Mouse (Mus musculus) intestine, postnatal 0 days (tissue): ENCODE results near the gene Mob3b. TPM values are rescaled to one million over a fixed set of nuclear protein-coding genes. Genes with fewer than 3 reads are reported as not detected.
"Not testable (repeated sequence)": the region's sequence is repeated elsewhere in the genome, so short reads cannot be mapped to it uniquely, and the experiment has no call there.

Experiments
- ATAC-seq: fragments of 200-750 bp; cut with Nextera tagmentation; 2 replicates; pipeline ENCODE4 v1.8.0; 2017; ENCODE audit warnings: mild to moderate bottlenecking, moderate TSS enrichment, moderate library complexity
- H3K27ac ChIP-seq: fragments of 300-500 bp; sonication (generic); 2 replicates; pipeline ENCODE4 v1.5.1; 2014; ENCODE audit warnings: mild to moderate bottlenecking, low read depth, low read length, moderate library complexity
- H3K27me3 ChIP-seq: fragments of 300-500 bp; sonication (generic); replicated peaks from 2 replicates; pipeline ENCODE4 v1.6.1; 2014; ENCODE audit warnings: low read length, mixed read lengths; ENCODE audit not compliant: control insufficient read depth, insufficient read depth
- H3K36me3 ChIP-seq: fragments of 300-500 bp; sonication (generic); 2 replicates; pipeline ENCODE4 v1.6.1; 2014; ENCODE audit warnings: mild to moderate bottlenecking, moderate library complexity; ENCODE audit not compliant: control insufficient read depth, insufficient read depth
- H3K4me1 ChIP-seq: fragments of 300-500 bp; sonication (generic); replicated peaks from 2 replicates; pipeline ENCODE4 v1.6.1; 2014; ENCODE audit warnings: antibody characterized with exemption, low read length, mixed read lengths; ENCODE audit not compliant: control insufficient read depth, insufficient read depth
- H3K4me2 ChIP-seq: fragments of 300-500 bp; sonication (generic); replicated peaks from 2 replicates; pipeline ENCODE4 v1.6.1; 2014; ENCODE audit warnings: low read depth, mild to moderate bottlenecking, moderate library complexity
- H3K4me3 ChIP-seq: fragments of 300-500 bp; sonication (generic); 2 replicates; pipeline ENCODE4 v1.5.1; 2014; ENCODE audit warnings: low read depth, low read length
- H3K9ac ChIP-seq: fragments of 300-500 bp; sonication (generic); 2 replicates; pipeline ENCODE4 v1.6.1; 2014; ENCODE audit warnings: mild to moderate bottlenecking, low read depth, low read length
- H3K9me3 ChIP-seq: fragments of 300-500 bp; sonication (generic); 2 replicates; pipeline ENCODE4 v1.6.1; 2016; ENCODE audit warnings: mixed run types; ENCODE audit not compliant: control insufficient read depth
- CTCF ChIP-seq: sonication (generic); IDR thresholded peaks from 2 replicates; pipeline ENCODE4 v1.5.1; 2016; ENCODE audit warnings: low read depth, mild to moderate bottlenecking, control low read depth, antibody characterized with exemption, moderate library complexity
- WGBS: fragments of 180-500 bp; shearing (Covaris S2); extraction: QIAGEN DNeasy Blood & Tissue Kit; methylation state at CpG from one replicate; pipeline ENCODE4 v1.1.7; 2014; 5-methylcytosine and 5-hydroxymethylcytosine counted together
- polyA plus RNA-seq: library from polyadenylated mRNA; unstranded; fragments of >200 nt; fragmentation: Nextera tagmentation; extraction: Ambion mirVana; gene quantifications from 2 replicates; pipeline ENCODE4 v1.2.1, GENCODE M21; 2015

The Mob3b gene
- polyA plus RNA-seq, 1 experiment from 2014 or later, result 21.0 TPM

GRCm38 (mm10) chr4:34917400-34917799 lies 239.9 kb downstream of the Mob3b start:
- H3K4me2 ChIP-seq, result no peak overlapping the region
- H3K36me3 ChIP-seq, result no peaks in the 10 kb centered on the region
- ATAC-seq, result peak; percentile 49
- no peak for TF ChIP-seq CTCF
- 46% methylated on average over 7 of the region's 7 CpGs for WGBS
- no peaks in the 10 kb centered on the region for H3K9me3 ChIP-seq
- no peak overlapping the region for H3K27ac ChIP-seq
- no peaks in the 10 kb centered on the region for H3K4me1 ChIP-seq
- H3K27me3 ChIP-seq, result no peaks in the 10 kb centered on the region
- H3K4me3 ChIP-seq, result no peak overlapping the region
- no peak overlapping the region for H3K9ac ChIP-seq

- Histone ChIP-seq H3K4me3 (no peak overlapping the region), H3K27me3 (no peaks in the 10 kb centered on the region), H3K4me1 (no peaks in the 10 kb centered on the region), H3K27ac (no peak overlapping the region), H3K4me2 (no peak overlapping the region), H3K36me3 (no peaks in the 10 kb centered on the region), H3K9me3 (no peaks in the 10 kb centered on the region), H3K9ac (no peak overlapping the region)
- 84% methylated on average over 3 of the region's 3 CpGs for WGBS
- no peak for ATAC-seq
- no peak for TF ChIP-seq CTCF
These were observed 245.1 kb downstream of the Mob3b start for GRCm38 (mm10) chr4:34912171-34912570.

DNA sequence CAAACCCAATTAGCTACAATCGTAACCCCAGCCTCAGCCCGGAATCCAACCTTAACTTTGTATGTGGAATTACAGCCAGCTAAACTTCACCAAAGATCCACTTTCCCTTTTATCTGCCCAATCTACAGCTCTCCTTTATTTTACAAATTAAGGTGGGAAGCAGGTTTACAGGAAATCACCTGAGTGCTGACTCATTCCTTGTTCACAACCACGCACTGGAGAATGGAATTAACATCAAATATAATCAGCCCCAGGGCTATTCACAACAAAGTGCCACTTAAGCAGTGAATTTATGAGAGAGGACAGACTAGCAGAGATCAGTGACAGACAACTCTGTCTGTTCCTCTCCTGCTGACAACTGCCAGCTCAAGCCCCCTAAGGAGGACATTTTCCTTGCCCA lies 245.9 kb downstream of the Mob3b start:
- no peak overlapping the region for H3K9ac ChIP-seq
- H3K4me2 ChIP-seq, result no peak overlapping the region
- ATAC-seq, result no peak
- 66% methylated on average over 3 of the region's 3 CpGs for WGBS
- H3K27ac ChIP-seq, result no peak overlapping the region
- H3K4me3 ChIP-seq, result no peak overlapping the region
- H3K4me1 ChIP-seq, result no peaks in the 10 kb centered on the region
- H3K9me3 ChIP-seq, result no peaks in the 10 kb centered on the region
- TF ChIP-seq CTCF, result no peak
- no peaks in the 10 kb centered on the region for H3K27me3 ChIP-seq
- no peaks in the 10 kb centered on the region for H3K36me3 ChIP-seq

DNA sequence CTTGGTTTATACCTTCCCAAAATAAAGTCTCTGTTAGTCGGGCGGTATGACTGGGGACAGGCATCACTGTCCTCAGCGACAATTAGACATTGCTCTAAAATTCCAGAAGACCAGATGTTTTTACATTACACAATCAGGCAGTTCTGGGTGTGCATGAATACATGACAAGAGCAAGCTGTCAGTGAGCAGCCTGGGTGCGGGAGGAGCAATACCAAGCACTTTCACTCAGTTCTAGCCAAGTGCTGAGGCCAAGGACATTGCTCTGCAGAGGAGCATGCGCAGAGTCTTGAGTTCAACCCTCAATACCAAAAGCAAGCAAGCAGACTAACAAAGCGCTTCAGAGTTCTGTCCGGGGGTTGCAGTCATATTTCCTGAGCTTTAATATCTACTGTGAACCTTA lies 249.2 kb downstream of the Mob3b start:
- H3K27ac ChIP-seq, result no peak overlapping the region
- no peaks in the 10 kb centered on the region for H3K4me1 ChIP-seq
- no peaks in the 10 kb centered on the region for H3K9me3 ChIP-seq
- 67% methylated on average over 7 of the region's 7 CpGs for WGBS
- H3K4me3 ChIP-seq, result no peak overlapping the region
- no peak overlapping the region for H3K4me2 ChIP-seq
- no peak for TF ChIP-seq CTCF
- no peak overlapping the region for H3K9ac ChIP-seq
- no peaks in the 10 kb centered on the region for H3K36me3 ChIP-seq
- no peaks in the 10 kb centered on the region for H3K27me3 ChIP-seq
- no peak for ATAC-seq

DNA sequence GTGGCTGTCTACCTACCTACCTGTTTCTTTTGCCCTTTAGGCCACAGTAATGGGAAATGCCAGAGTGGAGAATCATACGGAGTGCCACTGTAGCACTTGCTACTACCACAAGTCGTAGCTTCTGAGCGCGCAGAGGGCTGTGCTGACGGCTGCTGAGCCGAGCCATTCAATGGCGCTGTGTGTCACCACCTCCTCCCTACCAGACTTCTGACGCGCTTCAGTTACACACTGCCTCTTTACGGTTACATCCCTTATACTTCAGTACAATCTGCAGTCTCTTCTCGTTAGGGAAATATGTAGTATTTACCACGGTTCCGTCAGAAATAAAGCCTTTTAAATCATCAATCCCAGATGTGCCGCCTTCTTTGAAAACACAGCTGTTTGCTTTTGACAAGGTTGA lies 250.3 kb downstream of the Mob3b start:
- Histone ChIP-seq H3K4me3 (no peak overlapping the region), H3K27ac (no peak overlapping the region), H3K4me2 (no peak overlapping the region), H3K4me1 (no peaks in the 10 kb centered on the region), H3K27me3 (no peaks in the 10 kb centered on the region), H3K9ac (no peak overlapping the region), H3K9me3 (no peaks in the 10 kb centered on the region), H3K36me3 (no peaks in the 10 kb centered on the region)
- no peak for ATAC-seq
- TF ChIP-seq CTCF, result no peak
- whole genome bisulfite sequencing, result 62% methylated on average over 14 of the region's 14 CpGs

DNA sequence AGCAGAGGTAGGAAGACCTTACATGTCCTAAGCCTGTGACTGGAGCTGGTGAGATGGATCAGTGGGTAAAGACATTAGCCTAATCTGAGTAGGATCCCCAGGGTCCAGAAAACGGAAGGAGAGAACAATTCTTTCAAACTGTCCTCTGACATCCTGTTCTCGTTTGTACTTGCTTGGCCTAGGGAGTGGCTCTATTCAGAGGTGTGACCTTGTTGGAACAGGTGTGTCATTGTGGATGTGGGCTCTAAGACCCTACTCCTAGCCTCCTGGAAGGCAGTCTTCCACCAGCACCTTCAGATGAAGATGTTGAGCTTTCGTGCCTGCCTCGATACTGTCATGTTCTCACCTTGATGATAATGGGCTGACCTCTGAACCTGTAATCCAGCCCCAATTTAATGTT lies 251.1 kb downstream of the Mob3b start:
- no peak for ATAC-seq
- TF ChIP-seq CTCF, result no peak
- 83% methylated on average over 4 of the region's 4 CpGs for WGBS

DNA sequence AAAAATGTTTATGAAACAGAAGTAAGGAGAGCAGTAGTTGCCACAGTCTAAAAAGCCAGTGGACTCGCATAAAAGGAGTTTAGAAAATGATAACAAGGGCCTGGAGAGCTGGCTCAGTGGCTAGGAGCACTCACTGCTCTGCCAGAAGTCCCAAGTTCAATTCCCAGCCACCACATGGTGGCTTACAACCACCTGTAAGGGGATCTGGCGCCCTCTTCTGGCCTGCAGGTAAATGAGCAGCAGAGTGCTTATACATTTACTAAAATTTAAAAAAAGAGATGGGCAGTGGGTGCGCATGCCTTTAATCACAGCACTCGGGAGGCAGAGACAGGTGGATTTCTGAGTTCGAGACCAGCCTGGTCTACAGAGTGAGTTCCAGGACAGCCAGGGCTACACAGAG lies 251.9 kb downstream of the Mob3b start:
- peak; percentile 66 for TF ChIP-seq CTCF
- no peak for ATAC-seq
- Histone ChIP-seq H3K9me3 (no peaks in the 10 kb centered on the region), H3K27ac (no peak overlapping the region), H3K4me1 (no peaks in the 10 kb centered on the region), H3K4me3 (no peak overlapping the region), H3K36me3 (no peaks in the 10 kb centered on the region), H3K9ac (no peak overlapping the region), H3K27me3 (no peaks in the 10 kb centered on the region), H3K4me2 (no peak overlapping the region)
- WGBS, result 75% methylated on average over 5 of the region's 5 CpGs

More for the DNA sequence above, 251.1 kb downstream of the Mob3b start:
- Histone ChIP-seq H3K4me1 (no peaks in the 10 kb centered on the region), H3K9ac (no peak overlapping the region), H3K4me2 (no peak overlapping the region), H3K9me3 (no peaks in the 10 kb centered on the region), H3K36me3 (no peaks in the 10 kb centered on the region), H3K27ac (no peak overlapping the region), H3K4me3 (no peak overlapping the region), H3K27me3 (no peaks in the 10 kb centered on the region)

DNA sequence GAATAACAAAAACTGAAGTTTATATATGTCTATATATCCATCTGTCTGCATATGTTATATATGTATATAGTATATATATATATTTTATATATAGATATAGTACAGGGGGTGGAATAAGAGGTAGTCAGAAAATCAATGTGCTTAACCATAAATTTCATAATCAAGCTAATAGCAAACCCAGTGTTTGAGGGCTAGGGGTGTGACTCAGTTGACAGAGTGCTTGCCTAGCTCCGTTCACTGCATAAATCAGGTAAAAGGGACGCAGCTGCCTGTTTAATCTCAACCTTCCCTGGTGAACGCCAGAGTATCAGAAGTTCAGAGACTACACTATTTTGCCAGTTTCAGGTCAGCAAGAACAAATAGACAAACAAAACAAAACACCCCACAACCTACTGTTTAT lies 255.7 kb downstream of the Mob3b start:
- H3K27ac ChIP-seq, ATAC-seq, H3K27me3 ChIP-seq, H3K4me3 ChIP-seq, H3K9me3 ChIP-seq, H3K36me3 ChIP-seq, H3K4me1 ChIP-seq, H3K4me2 ChIP-seq, H3K9ac ChIP-seq: not testable (repeated sequence)
- WGBS, result 35% methylated on average over 3 of the region's 3 CpGs
